Mouse (Mus musculus) G1E (cell line): Measurements from ENCODE around the gene Slc8a3.

Experiments used
- CTCF ChIP-seq: IDR thresholded peaks from 2 replicates; pipeline ENCODE4 v1.5.1; 2012; ENCODE audit warnings: low read depth, low read length, inconsistent platforms, mixed read lengths
- POLR2AphosphoS5 ChIP-seq: IDR thresholded peaks from 2 replicates; pipeline ENCODE4 v1.6.1; 2012; ENCODE audit warnings: low read depth, low read length, inconsistent platforms; ENCODE audit not compliant: insufficient replicate concordance

GRCm38 (mm10) chr12:81317811-81318210, 15.2 kb downstream of the Slc8a3 start:
- no peak for TF ChIP-seq POLR2AphosphoS5
- TF ChIP-seq CTCF: no peak
